Mouse (Mus musculus) thymus, postnatal 4 days (tissue): ENCODE measurements around the gene Grin1.
"Not testable (repeated sequence)": the region's sequence is repeated elsewhere in the genome, so short reads cannot be mapped to it uniquely, and the experiment has no call there.

Experiments
- DNase-seq: peaks from one replicate; pipeline ENCODE4 v3.0.0; 2021

Gene Grin1

DNA sequence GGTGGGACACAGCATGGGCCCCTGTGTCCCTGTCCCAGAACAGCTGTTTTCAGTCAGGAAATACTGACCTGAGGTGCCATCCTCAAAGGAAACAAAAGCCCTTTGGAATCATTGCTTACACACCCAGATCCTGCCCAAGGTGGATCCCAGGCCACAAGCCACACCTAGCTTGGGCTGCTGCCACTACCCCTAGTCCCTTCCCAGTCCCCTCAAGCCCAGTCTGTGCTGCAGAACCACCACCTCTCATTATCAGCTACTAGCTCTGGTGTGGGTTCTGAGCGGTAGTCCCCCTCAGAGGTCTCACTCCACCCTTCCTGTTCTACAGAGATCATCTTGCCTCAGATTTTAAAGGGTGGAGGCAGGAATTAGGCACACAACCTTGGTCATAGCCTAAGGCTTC lies 32.7 kb downstream of the Grin1 start:
- no peak for DNase-seq

DNA sequence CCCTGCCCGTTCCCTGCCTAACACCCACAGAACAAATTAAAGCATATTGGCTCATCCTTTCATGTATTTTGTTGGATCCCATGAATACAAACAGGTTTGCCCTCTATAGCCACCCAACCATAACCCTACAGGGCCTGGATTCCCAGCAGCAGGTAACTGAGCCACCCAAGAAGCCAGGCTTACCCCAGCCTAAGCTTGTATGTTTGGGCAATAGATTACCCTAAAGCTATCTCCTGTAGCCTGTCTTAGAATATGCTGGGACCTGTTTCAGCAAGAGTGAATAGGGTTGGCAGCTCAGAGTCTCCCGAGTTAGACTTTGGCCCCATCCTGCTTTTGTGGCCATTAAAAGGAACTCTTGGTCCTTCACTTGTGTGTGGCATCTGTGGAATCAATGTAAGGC lies 33.4 kb downstream of the Grin1 start:
- DNase-seq: no peak

DNA sequence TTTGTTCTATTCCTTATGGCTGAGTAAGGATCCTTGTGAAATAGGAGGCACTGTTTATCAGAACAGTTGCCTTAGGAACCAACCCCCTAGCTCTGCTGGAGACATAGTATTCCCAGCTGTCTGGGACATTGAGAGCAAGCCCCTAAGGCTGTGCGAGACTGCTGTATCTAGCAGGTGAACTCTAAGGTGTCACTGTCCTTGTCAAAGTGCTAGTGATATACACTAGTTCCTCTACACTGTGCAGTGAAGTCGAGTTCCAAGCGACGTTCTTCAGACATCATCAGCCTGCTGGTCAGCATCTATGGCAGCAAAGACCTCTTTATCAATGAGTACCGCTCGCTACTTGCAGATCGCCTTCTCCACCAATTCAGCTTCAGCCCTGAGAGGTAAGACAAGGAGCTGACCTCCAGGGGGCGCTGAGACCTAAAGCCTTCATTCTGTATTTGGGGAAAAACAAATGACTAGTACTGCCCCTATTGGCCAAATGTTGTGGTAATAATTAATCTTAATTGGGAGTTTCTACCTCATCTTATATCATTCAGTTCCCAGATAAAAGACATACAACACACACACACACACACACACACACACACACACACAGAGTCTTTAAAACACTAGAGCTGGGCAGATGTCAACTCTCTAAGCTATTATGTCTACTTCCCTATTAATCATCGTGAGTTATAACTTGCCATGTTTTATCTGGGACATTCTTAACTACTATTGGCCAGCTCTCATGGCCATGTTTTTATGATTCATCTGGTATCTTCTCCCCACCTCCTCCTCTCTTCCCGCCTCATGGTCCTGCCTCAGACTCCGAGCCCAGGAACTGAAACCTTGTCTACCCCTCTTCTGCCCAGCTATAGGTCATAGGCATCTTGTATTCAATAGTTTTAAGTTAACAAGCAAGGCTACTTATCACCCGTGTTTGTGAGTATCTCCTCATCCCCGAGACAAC lies 39.8 kb downstream of the Grin1 start:
- peak; percentile 90 for DNase-seq

DNA sequence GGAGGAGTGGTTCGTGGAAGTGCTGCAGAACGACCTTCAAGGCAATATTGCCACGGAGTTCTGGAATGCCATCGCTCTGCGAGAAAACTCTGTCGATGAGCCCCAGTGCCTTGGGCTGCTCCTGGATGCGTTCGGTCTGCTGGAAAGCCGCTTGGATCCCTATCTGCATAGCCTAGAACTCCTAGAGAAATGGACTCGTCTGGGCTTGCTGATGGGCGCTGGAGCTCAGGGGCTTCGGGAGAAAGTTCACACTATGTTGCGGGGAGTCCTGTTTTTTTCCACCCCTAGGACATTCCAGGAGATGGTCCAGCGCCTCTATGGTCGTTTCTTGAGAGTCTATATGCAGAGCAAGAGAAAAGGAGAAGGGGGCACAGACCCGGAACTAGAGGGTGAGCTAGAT lies 46.0 kb downstream of the Grin1 start:
- DNase-seq: no peak

DNA sequence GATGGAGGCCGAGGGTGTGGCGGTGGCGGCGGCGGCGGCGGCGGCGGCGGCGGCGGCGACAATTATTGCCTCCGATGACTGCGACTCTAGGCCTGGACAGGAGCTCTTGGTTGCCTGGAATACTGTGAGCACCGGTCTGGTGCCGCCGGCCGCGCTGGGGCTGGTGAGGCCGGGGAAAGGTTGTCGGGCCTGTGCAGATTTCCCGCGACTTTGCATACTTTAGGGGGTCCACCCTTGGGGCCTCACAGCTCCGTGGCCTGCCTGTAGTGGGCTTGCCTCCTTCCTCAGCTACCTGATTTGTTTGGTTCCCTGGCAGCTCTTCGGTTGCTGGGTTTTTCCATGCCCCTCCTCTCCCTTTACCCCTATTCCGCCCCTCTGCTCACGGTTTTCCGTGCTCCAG lies 46.5 kb downstream of the Grin1 start:
- DNase-seq: no peak

DNA sequence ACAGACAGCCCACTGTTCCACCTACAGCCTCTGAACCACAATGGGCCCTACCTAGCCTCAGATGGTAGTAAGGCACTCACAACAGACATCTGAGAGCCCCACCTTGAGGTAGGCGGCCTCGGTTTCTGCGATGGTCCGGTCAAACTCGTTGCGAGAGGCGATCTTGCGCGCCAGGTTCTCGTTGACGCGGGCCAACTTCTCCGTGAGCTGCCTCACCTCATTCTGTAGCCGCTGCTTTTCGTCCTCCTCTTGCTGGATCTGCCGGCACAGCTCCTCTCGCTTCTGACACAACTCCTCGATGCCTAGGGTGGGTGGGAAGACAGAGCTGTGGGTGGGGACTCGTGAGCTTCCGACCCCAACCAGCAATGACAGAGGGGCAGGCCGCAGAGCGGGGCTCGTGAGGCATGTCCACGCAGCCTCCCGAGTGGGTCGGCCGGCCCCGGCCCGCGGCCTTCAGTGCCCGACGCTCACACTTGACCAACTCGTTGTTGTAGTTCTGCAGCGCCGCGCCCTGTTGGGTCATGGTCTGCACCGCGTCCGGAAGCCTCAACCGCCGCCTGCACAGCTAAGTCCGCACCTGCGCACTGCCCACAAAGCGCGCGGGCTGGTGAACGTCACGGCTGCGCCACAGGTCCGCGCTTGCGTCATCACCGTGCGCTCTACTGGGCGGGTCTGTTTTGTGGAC lies 47.0 kb downstream of the Grin1 start, which contains the start of the genes Ssna1 and Anapc2:
Gene Ssna1 (minus strand): TSS at position 612 of the 685 bp plus-strand sequence.
Gene Anapc2 (plus strand): TSS at position 652 of the 685 bp plus-strand sequence.
- DNase-seq: peak; percentile 98

DNA sequence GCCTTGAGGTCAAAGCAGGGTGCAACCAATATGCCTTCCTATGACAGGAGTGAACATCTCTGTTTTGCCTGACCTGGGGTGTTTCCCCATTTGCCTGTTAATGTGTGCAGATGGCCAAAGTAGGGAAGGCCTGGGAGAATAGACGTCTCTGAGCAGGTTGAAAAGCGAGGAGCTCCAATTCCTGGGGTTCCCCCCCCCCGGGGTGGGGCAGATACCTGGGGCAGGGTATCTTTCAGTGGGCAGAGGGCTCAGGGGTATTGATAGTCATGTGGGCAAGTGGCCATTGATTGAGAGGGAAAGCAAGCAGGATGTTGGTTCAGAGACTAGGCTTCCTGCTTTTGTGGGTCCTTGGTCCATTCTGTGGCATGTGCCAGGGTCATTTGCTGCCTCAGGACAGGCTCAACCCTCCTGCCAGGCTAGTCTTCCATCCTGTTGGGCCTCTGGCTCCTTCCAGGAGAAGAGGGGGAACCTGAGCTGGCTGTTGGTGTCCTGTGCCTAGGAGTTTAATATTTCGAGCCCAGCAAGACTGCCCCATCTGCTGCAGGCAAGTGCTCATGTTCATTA lies 51.2 kb downstream of the Grin1 start:
- no peak for DNase-seq

DNA sequence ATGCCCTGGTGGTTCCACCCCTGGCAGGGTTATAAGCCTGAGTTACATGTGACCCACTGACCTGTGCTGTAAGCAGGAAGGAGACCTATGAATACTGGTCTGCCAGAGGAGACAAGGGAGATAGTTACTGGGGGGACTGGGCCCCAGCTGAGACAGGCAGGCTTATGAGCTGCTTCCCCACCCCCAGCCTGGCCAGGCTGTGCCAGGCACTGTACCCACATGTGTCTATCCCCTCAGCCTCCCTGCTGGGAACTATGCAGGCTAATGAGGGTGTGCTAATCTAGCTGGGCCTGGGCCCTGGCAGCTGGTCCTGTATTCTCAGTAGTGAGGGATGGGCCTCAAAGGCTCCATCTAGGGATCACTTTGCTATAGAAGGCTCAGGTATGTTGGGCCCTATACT lies 51.7 kb downstream of the Grin1 start:
- DNase-seq: no peak

DNA sequence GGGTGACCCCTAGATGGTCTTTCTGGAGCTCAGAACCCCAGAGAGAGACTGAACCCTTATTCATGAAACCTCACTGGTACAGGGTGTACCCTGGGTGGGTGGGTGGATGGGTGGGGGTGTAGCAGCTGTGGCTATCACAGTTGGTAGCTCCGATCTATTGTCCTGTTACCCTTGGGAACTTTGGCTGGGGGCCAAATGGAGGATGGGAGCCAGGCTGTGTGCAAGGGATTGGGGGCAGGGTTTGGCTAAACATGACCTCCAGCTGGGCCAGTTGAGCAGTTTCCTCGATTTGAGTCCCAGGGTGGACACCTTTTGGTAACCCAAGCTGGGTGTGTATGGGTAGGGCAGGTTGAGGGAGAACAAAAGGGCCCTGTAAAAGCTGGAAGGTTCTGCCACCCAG lies 52.3 kb downstream of the Grin1 start:
- DNase-seq: no peak

DNA sequence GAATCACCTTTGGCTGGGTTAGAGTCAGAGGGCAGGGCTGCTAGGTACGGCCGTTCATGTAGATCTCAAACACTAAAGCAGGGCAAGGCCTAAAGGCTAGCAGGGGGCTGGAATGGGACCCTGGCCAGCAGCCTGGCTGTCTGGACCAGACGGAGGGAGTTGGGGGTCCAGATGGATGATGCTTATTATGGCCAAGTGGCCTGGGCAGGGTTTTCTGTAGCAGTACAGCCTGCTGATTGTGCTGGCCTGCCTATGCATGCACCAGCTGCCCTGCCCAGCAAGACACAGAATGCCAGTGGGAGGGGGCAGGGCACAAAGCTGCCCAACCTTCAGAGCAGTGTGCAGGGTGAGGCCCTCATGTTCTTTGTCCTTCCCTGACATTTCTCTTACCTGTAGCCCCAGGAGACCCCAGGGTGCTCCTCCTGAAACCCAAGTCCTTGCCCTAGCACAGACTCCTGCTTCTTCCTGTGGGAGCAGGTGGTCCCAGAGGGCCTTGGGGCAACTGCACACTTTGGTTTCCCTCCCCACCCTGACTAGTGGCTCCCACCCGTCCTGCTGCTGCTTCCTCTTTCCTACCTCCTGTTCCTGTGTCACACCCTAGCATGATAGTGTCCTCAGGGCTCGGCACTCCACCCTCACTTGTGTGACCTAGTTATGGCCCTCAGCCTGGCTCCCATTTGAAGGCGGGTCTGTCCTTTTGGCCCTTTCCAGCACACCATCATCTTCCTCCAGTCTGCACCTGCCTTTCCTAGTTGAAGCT lies 52.9 kb downstream of the Grin1 start:
- no peak for DNase-seq

DNA sequence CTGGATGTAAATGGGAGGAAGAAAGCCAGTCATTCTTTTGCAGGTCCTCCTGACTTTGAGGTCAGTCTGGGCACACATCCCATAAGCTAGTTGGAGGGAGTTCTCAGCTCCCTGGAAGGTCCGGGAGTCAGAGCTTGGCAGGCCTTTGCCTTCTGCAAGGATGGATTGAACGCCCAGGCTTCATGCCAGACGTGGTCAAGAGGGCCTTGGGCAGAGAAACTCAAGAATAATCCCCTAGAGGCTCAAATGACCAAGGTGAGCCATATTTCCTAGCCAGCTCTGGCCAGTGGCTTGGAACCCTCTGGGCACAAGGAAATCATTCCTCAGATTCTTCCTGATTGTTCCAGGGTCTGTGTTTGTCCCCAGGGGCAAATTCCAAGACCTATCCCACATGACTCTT lies 54.1 kb downstream of the Grin1 start:
- no peak for DNase-seq

DNA sequence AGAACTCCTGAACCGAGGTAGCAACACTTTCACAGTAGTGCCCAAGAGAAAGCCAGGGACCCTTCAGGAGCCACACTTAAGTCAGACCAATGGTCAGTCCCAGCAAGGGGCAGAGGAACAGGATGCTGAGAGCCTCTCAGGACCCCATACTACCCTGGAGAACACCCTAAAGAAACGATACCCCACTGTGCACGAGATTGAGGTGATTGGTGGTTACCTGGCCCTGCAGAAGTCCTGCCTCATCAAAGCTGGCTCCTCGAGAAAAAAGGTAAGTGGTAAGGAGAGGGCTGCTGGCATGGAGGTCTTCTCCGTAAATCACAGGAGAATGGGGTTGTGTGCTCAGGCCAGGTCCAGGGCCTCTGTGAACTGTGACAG lies 54.7 kb downstream of the Grin1 start:
- no peak for DNase-seq

DNA sequence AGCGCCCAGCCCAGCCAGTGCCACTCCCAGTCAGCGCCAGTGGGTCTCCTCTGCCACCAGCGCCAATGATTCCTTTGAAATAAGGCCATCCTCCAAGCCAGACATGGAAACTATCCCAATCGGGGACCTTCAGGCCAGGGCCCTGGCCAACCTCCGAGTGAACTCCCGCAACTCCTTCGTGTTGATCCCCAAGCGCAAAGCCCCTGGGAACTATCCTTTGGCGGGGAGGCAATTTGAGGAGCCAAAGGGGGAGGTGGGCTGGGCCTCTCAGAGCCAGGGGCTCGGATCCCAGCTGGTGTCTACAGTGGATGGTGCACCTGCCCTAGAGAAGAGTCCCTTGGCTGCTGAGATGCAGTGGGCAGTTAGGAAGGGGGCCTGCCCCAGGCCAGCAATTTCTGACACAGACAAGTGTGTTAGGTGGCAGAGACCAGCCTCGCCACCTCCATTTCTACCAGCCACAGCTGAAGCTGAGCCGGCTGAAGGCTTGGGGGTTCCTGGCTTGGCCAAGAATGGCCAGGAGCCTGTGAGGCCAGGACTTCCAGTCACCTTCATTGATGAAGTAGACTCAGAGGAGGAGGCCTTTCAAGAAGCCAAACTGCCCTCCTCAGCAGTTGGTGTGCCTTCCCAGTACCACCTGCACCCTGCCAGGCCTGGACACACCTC lies 55.2 kb downstream of the Grin1 start:
- DNase-seq: no peak

DNA sequence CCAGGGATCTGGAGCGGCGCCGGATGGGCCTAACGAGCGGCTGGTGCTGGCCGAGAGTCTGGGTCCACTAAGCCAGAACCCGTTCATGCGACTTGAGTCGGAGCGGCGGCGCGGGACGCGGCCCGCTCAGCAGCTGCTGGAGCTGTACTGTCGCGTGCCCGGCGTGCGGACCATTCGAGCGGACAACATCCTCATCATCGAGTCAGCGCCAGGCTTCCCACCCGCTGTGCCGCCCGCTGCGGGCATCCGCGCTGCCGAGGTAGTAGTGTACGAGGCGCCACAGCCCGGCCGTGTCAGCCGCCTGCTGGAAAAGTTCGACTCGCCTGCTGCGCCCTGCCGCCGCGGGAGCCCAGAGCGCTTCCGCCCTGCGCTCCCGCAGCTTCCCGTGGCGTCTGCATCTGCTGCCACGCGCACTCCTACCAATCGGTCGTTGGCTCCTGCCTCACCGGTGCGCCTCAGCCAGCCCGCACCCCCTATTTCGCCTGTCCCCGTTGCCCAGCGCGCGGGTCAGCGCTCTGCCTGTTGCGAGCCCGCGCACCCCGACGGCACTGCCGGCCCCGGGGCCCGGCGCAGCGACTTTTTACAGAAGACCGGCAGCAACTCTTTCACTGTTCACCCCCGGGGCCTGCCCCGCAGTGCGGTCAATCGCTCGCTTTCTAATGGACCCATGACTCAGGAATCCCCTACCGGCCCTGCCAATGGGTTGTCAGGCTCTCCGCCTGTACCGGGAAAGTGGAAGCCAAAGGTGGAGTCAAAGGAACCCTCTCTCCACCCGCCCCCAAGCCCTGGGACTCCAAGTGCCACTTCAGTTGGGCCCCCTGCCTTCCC lies 56.0 kb downstream of the Grin1 start:
- DNase-seq: peak; percentile 77

DNA sequence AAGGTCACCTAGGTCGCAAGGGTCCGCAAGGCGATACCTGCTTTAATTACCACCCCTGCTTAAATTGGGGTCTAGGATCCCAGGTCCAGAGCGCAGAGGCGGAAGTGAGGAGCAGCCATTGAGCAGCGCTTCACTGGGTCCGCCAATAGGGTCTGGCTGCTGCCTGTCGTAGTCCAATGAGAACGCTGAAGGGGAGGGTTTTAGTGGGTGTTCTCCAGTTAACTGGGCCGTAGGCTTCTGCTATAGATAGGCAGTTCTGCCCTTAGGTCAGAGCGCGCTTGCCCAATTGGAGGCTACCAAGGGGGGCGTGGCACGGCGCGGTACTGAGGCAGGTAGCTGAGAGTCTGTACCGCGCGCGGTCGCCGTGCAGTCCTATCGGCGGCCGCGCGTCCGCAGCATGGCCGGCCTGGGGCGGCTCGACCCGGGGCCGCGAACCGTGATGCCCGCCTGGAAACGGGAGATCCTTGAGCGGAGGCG lies 56.7 kb downstream of the Grin1 start, which contains the start of gene Tprn:
Gene Tprn (plus strand): TSS at position 328 of the 477 bp plus-strand sequence.
- peak; percentile 95 for DNase-seq

DNA sequence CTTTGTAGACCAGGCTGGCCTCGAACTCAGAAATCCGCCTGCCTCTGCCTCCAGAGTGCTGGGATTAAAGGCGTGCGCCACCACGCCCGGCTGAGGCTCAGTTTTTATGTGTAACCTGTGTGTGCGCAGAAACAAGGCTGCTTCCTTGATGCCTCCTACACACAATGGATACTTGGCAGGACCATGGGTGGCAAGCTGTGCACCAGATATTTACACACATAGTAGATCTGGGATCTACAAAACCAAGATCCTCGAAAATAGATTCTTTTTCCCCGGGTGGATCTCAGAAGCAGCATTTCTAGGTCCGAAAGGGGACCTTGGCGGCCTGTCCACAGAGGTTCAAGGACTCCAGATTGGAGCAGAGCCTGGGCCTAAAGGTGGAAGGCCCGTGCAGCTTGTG lies 57.1 kb downstream of the Grin1 start:
- no peak for DNase-seq

DNA sequence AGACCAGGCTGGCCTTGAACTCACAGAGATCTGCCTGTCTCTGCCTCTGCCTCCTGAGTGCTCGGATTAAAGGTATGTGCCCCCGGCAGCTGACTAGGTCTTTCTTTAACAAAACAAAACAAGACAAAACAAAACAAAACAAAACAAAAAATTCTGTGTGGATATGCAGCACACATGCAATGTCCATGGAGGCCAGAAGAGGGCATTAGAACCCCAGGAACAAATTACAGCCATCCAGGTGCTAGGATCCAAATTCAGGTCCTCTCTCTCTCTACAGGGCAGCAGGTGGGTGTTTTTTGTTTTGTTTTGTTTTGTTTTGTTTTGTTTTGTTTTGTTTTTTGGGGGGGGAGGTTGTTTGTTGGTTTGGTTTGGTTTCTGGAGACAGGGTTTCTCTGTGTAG lies 60.1 kb downstream of the Grin1 start:
- DNase-seq: peak; percentile 44

DNA sequence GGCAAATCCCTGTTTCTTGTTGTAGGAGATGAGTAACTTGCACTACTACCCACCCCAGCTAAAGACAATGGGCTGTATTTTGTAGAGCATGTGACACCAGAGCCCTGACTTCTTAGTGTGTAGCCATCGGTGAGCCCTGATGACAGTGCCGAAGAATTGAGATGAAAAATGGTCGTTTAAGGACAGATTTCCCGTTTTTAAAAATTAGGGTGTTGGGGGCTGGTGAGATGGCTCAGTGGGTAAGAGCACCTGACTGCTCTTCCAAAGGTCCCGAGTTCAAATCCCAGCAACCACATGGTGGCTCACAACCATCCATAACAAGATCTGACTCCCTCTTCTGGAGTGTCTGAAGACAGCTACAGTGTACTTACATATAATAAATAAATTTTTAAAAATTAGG lies 61.7 kb downstream of the Grin1 start:
- not testable (repeated sequence) for DNase-seq

DNA sequence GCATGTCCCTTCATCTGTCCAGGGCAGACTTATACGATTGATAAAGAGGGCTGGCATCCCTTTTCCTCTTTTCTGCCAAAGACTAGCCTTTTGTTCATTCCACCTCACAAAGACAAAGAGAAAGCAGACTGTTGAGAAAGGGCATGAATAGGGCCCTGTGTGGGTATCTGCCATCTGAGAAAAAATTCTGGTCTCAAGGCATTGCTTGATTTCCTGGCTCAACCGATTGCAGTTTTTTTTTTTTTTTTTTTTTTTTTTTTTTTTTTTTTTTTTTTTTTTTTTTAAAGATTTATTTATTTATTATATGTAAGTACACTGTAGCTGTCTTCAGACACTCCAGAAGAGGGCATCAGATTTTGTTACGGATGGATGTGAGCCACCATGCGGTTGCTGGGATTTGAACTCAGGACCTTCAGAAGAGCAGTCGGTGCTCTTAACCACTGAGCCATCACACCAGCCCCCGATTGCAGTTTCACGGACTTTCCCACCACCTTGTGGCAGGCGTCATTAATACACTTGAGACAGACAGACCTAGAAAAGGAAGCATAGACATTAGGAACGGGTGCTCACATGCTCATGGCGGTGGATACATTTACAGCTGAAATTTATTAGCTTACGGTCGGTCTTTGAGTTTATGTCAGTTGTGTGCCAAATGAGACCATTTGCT lies 62.4 kb downstream of the Grin1 start:
- peak; percentile 82 for DNase-seq

DNA sequence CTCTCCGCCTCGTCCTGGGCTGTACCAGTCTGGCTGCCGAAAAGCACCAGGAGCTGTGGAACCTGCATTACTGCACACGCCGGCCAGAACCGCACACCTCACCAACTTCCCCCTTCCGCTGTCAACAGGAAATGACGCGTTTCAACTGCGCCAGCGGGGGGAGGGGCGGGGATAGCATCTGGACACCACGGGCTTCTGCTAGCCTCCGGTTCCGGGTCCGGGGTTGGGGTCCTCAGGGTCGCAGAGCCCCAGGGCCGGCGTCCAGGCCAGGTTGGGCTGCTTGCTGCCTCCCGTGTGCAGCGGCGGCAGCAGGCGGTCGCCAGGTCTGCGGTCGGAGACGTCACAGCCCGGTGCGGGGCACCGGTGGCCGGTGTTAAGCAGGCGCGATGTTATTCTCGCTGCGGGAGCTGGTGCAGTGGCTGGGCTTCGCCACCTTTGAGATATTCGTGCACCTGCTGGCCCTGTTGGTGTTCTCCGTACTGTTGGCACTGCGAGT lies 63.7 kb downstream of the Grin1 start, which contains the start of gene Tmem203:
Gene Tmem203 (plus strand): TSS at position 156 of the 496 bp plus-strand sequence.
- peak; percentile 91 for DNase-seq
